Mouse (Mus musculus) CH12.LX (cell line): ENCODE measurements around the gene Mef2d. TPM values are rescaled to one million over a fixed set of nuclear protein-coding genes. Genes with fewer than 3 reads are reported as not detected.

ENCODE experiments used
- DNase-seq: peaks from one replicate; pipeline ENCODE4 v3.0.0-alpha.2; 2013; ENCODE audit errors: extremely low read depth
- H3K27ac ChIP-seq: 2 replicates; pipeline ENCODE4 v1.5.1; 2012; ENCODE audit warnings: low read depth, mild to moderate bottlenecking, control low read depth, moderate library complexity; ENCODE audit not compliant: insufficient read depth
- H3K27me3 ChIP-seq: replicated peaks from 2 replicates; pipeline ENCODE3; 2012; ENCODE audit warnings: inconsistent platforms
- H3K36me3 ChIP-seq, 2 experiments: replicated peaks in 1 of 2; 2 replicates each; pipeline versions ENCODE3 to v1.6.1; 2012; ENCODE audit warnings: inconsistent platforms in 1 of 2, low read length in 1 of 2, mild to moderate bottlenecking in 1 of 2, mixed read lengths in 1 of 2, moderate library complexity in 1 of 2; ENCODE audit not compliant: control insufficient read depth in 1 of 2, insufficient read depth in 1 of 2
- H3K4me1 ChIP-seq, 2 experiments: 2 replicates each; pipeline ENCODE4 v1.6.1; 2012; ENCODE audit warnings: inconsistent platforms in 1 of 2, moderate library complexity in 1 of 2; ENCODE audit not compliant: insufficient read depth in 2 of 2, control insufficient read depth in 1 of 2
- H3K4me2 ChIP-seq: 2 replicates; pipeline ENCODE4 v1.6.1; 2012; ENCODE audit warnings: low read depth, mild to moderate bottlenecking, control low read depth; ENCODE audit not compliant: poor library complexity, insufficient read depth, severe bottlenecking
- H3K4me3 ChIP-seq, 3 experiments: fragments of 150-350 bp in 1 of 3; sonication (generic) in 1 of 3; replicated peaks in 1 of 3; 2 replicates each; pipeline versions ENCODE3 to v1.5.1; 2011 to 2012; ENCODE audit warnings: low read depth in 2 of 3, low read length in 2 of 3, mild to moderate bottlenecking in 2 of 3, moderate library complexity in 2 of 3, control low read depth in 1 of 3, improper control_type of control experiment in 1 of 3, inconsistent platforms in 1 of 3, mixed read lengths in 1 of 3; ENCODE audit not compliant: poor library complexity in 1 of 3
- H3K79me2 ChIP-seq: replicated peaks from 2 replicates; pipeline ENCODE4 v1.6.1; 2012; ENCODE audit warnings: mild to moderate bottlenecking, moderate library complexity; ENCODE audit not compliant: control insufficient read depth, poor library complexity, insufficient read depth, severe bottlenecking; ENCODE audit errors: extremely low read depth
- H3K9ac ChIP-seq: 2 replicates; pipeline ENCODE4 v1.6.1; 2012; ENCODE audit warnings: low read depth, mild to moderate bottlenecking, control low read depth, moderate library complexity; ENCODE audit not compliant: insufficient read depth
- H3K9me3 ChIP-seq: replicated peaks from 2 replicates; pipeline ENCODE3; 2012; ENCODE audit warnings: low read length, inconsistent platforms, mixed read lengths
- BHLHE40 ChIP-seq: IDR thresholded peaks from 2 replicates; pipeline ENCODE4 v1.6.1; 2011; ENCODE audit warnings: mild to moderate bottlenecking, low read depth, low read length, improper control_type of control experiment
- ELF1 ChIP-seq: IDR thresholded peaks from 2 replicates; pipeline ENCODE4 v1.6.1; 2014; ENCODE audit warnings: low read depth, mild to moderate bottlenecking, inconsistent platforms, low read length, improper control_type of control experiment
- EP300 ChIP-seq: IDR thresholded peaks from 2 replicates; pipeline ENCODE4 v1.6.1; 2011; ENCODE audit warnings: low read length, improper control_type of control experiment
- IRF4 ChIP-seq: IDR thresholded peaks from 2 replicates; pipeline ENCODE4 v1.6.1; 2014; ENCODE audit warnings: low read depth, mild to moderate bottlenecking, inconsistent platforms, low read length, improper control_type of control experiment
- JUN ChIP-seq: IDR thresholded peaks from 2 replicates; pipeline ENCODE4 v1.6.1; 2011; ENCODE audit warnings: low read depth, mild to moderate bottlenecking, low read length, improper control_type of control experiment, moderate library complexity; ENCODE audit not compliant: insufficient read depth
- KAT2A ChIP-seq: IDR thresholded peaks from 2 replicates; pipeline ENCODE4 v1.6.1; 2012; ENCODE audit warnings: low read length, improper control_type of control experiment, inconsistent platforms; ENCODE audit not compliant: insufficient replicate concordance
- MAFK ChIP-seq: IDR thresholded peaks from 2 replicates; pipeline ENCODE4 v1.6.1; 2011; ENCODE audit warnings: low read length, improper control_type of control experiment; ENCODE audit not compliant: insufficient replicate concordance
- MAZ ChIP-seq: IDR thresholded peaks from 2 replicates; pipeline ENCODE4 v1.6.1; 2012; ENCODE audit warnings: low read depth, mild to moderate bottlenecking, inconsistent platforms, low read length, improper control_type of control experiment, moderate library complexity
- MXI1 ChIP-seq: IDR thresholded peaks from 2 replicates; pipeline ENCODE4 v1.6.1; 2011; ENCODE audit warnings: mild to moderate bottlenecking, low read depth, low read length, improper control_type of control experiment
- MYC ChIP-seq: IDR thresholded peaks from 2 replicates; pipeline ENCODE4 v1.6.1; 2011; ENCODE audit warnings: low read depth, mild to moderate bottlenecking, improper control_type of control experiment, low read length
- PAX5 ChIP-seq: IDR thresholded peaks from 2 replicates; pipeline ENCODE4 v1.6.1; 2012; ENCODE audit warnings: low read length, inconsistent platforms, mixed read lengths
- POLR2A ChIP-seq: IDR thresholded peaks from 2 replicates; pipeline ENCODE4 v1.6.1; 2011; ENCODE audit warnings: low read depth, mild to moderate bottlenecking, improper control_type of control experiment, low read length
- POLR2AphosphoS2 ChIP-seq: IDR thresholded peaks from 2 replicates; pipeline ENCODE4 v1.6.1; 2011; ENCODE audit warnings: low read depth, low read length, improper control_type of control experiment
- SIN3A ChIP-seq: IDR thresholded peaks from 2 replicates; pipeline ENCODE4 v1.6.1; 2012; ENCODE audit warnings: low read length, improper control_type of control experiment, inconsistent platforms
- TBP ChIP-seq: conservative IDR thresholded peaks from 2 replicates; pipeline ENCODE4 v1.6.1; 2011; ENCODE audit warnings: low read depth, low read length, improper control_type of control experiment
- UBTF ChIP-seq: IDR thresholded peaks from 2 replicates; pipeline ENCODE4 v1.6.1; 2012; ENCODE audit warnings: low read depth, mild to moderate bottlenecking, inconsistent platforms, low read length, improper control_type of control experiment, moderate library complexity
- USF2 ChIP-seq: conservative IDR thresholded peaks from 2 replicates; pipeline ENCODE4 v1.6.1; 2011; ENCODE audit warnings: low read depth, low read length, improper control_type of control experiment
- ZC3H11A ChIP-seq: IDR thresholded peaks from 2 replicates; pipeline ENCODE4 v1.6.1; 2012; ENCODE audit warnings: low read depth, mild to moderate bottlenecking, inconsistent platforms, low read length, improper control_type of control experiment
- ZKSCAN1 ChIP-seq: IDR thresholded peaks from 2 replicates; pipeline ENCODE4 v1.6.1; 2012; ENCODE audit warnings: low read depth, inconsistent platforms, low read length, improper control_type of control experiment, borderline replicate concordance
- ZNF384 ChIP-seq: IDR thresholded peaks from 2 replicates; pipeline ENCODE4 v1.6.1; 2012; ENCODE audit warnings: low read depth, low read length, improper control_type of control experiment, inconsistent platforms
- dilution Hi-C: fragments of 300-500 bp; cut with MboI; formaldehyde crosslinking; loops from 2 replicates; pipeline ENCODE4 v1.14.3; 2020; ENCODE audit warnings: low sequenced_read_pairs; ENCODE audit not compliant: extremely low pct_unique_long_range_greater_than_20kb, extremely low pct_ligation_motif_present
- in situ Hi-C: fragments of 300-500 bp; cut with MboI; formaldehyde crosslinking; loops from 3 replicates; pipeline ENCODE4 v1.14.3; 2019; ENCODE audit warnings: low sequenced_read_pairs, low pct_ligation_motif_present, low pct_unique_long_range_greater_than_20kb, mixed read lengths
- polyA plus RNA-seq: library from polyadenylated mRNA; unstranded; fragments of >175 nt; gene quantifications from 2 replicates; pipeline ENCODE4 v1.2.1, GENCODE M21; 2012; ENCODE audit warnings: low read depth; ENCODE audit not compliant: insufficient read length
- total RNA-seq, 2 experiments: library from RNA; depleted of rRNA; stranded (reverse); fragments of 300-350 nt in 1 of 2; fragments of >200 nt in 1 of 2; gene quantifications; 2 replicates each; pipeline ENCODE4 v1.2.3; 2012 to 2014

Mef2d gene
- total and polyA plus RNA-seq, 3 experiments = 4.8 to 75.8 (median 10.9) TPM

DNA sequence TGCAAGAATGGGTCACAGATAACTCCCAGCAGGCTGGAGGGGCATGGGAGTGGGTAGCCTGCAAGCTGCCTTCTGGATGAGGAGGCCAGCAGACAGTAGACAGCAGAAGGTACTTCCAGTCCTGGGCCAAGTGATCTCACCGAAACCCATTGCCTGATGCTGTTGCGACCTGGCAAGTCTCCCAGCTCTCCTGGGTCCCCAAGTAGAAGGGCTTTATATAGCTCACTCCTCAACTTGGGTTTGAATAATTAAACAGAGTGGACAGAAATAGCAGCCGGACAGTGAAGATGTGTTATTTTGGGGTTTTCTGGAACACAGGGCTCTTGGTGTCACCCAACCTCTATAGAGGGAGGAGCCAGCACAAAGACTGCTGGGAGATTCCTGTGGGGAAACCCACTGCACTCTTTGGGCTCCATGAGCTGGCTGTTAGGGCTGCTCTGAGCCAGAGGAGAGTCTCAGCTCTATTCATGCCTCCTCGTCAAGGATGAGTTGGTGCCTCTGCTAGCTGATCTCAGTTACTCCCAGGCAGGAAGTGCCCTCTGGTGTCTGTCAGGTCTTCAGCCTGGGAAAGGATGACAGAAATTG is 8.9 kb upstream of the Mef2d start (continued):
- TF ChIP-seq JUN (no peak), ELF1 (peak; percentile 61; the same call in 1 of the 2 replicates), ZC3H11A (no peak), MYC (0 out of 2 replicates have a peak, but pooled peaks have one; percentile 31), PAX5 (no peak), POLR2A (peak; percentile 76), TBP (0 out of 2 replicates have a peak, but pooled peaks have one; percentile 49), POLR2AphosphoS2 (no peak), BHLHE40 (peak; percentile 43; the same call in 1 of the 2 replicates), EP300 (0 out of 2 replicates have a peak, but pooled peaks have one; percentile 18), KAT2A (no peak), USF2 (no peak), UBTF (no peak), IRF4 (peak; percentile 31; the same call in 1 of the 2 replicates), MAZ (no peak), MAFK (no peak), SIN3A (no peak)

DNA sequence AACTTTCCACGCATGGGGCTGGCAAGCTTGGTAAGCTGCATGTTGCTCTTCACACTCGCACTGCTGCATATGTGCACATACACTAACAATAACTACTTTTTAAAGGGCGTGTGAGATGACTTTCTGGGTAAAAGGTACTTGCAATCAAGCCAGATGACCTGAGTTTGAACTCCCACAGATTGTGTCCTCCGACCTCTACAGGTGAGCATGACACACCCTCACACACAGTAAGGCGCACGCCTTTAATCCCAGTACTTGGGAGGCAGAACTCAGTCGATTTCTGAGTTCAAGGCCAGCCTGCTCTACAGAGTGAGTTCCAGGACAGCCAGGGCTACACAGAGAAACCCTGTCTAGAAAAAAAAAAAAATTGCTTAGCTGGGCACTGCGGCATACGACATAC is 5.8 kb upstream of the Mef2d start:
- TF ChIP-seq PAX5 (no peak), MXI1 (no peak), JUN (no peak), ZKSCAN1 (no peak), ZNF384 (no peak)
- Histone ChIP-seq H3K4me2 (no peak overlapping the region), H3K36me3 (peaks cover 0 to 2% of the 10 kb centered on the region in 2 experiments), H3K4me3 (no peak overlapping the region), H3K9me3 (no peaks in the 10 kb centered on the region), H3K27me3 (no peaks in the 10 kb centered on the region), H3K9ac (no peak overlapping the region), H3K4me1 (peaks cover 19 to 71% of the 10 kb centered on the region in 2 experiments), H3K79me2 (no peaks in the 10 kb centered on the region), H3K27ac (no peak overlapping the region)
- DNase-seq = no peak
- dilution Hi-C loops (no loop called here), in situ Hi-C loops (no loop called here)
